Mouse (Mus musculus): ENCODE data around the gene Supt4a.

Supt4a gene

DNA sequence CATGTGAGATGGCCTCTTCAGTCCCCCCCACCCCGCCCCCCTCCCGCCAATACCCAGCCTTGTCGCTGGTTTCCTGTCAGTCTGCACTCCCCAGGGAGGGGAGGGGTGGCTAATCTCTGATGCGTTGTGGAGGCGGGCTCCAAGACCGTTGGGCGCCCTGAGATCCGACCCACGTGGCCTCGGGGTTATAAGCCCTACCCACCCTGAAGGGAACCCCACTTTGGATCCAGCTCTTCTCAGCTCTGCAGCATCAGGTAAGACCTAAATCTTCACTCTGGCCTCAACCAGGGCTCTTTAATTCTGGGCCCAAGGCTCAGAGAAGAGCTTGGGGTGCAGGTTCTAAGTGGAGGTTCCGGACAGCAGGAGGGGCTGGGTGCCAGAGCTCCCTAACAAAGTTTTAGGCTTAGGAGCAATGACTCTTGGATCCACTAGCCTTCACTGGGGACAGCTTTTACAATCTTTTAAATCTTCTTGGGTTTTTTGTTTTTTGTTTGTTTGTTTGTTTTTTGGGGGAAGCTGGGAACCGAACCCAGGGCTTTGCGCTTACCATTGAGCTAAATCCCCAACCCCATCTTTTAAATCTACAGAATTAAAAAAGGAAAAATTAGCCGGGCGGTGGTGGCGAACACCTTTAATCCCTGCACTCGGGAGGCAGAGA, 18.1 kb downstream of the Supt4a start:
- ChIA-PET CTCF (interaction anchor here in 2 of 4 experiments (0.7 kb wide), 3 partner anchors 18 to 496 kb away, joined by 3 to 8 read pairs (median 4); partner anchors contain the start of gene Supt4a (in 1 of the 2)), POLR2A (interaction anchor here (0.6 to 5.6 kb wide), 59 partner anchors 8 to 477 kb away, joined by 3 to 79 read pairs (median 4); partner anchors contain the start of genes Supt4a (in 4 of the 4), Mtmr4 (in 3 of the 4) and Srsf1 (in 1 of the 4))

DNA sequence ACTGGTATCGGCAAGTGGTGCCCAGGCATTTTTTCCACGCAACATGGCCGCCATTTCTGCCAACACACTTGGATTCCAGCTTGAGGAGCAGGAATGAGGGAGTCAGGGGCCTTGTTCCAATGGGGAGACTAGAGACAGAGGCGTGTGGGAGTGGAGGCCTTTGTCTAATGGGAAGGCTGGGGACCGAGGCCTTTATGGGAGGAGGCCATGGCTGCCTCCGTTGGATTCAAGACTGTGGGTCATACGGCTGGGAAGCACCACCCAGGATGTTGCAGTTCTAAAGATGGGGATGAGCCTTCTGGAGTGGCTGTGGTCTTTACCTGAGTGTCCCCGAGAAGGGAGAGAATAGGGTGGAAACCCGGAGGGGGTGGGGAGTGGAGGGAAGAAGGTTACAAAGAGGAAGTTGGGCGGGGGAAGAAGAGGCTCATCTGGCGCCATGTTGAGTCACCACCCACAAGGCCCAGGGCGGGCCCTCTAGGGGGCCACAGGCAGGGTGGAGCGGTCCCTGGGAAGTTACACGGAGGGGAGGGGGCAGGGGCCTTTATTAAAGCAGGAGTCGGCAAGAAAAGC, 19.0 kb downstream of the Supt4a start:
- POLR2A ChIA-PET, result interaction anchor here (0.6 to 5.6 kb wide), 38 partner anchors 7 to 397 kb away, joined by 3 to 79 read pairs (median 5); partner anchors contain the start of genes Supt4a (in 3 of the 4), Mtmr4 (in 1 of the 4) and Srsf1 (in 1 of the 4)
- CTCF ChIA-PET, result no interaction called here

DNA sequence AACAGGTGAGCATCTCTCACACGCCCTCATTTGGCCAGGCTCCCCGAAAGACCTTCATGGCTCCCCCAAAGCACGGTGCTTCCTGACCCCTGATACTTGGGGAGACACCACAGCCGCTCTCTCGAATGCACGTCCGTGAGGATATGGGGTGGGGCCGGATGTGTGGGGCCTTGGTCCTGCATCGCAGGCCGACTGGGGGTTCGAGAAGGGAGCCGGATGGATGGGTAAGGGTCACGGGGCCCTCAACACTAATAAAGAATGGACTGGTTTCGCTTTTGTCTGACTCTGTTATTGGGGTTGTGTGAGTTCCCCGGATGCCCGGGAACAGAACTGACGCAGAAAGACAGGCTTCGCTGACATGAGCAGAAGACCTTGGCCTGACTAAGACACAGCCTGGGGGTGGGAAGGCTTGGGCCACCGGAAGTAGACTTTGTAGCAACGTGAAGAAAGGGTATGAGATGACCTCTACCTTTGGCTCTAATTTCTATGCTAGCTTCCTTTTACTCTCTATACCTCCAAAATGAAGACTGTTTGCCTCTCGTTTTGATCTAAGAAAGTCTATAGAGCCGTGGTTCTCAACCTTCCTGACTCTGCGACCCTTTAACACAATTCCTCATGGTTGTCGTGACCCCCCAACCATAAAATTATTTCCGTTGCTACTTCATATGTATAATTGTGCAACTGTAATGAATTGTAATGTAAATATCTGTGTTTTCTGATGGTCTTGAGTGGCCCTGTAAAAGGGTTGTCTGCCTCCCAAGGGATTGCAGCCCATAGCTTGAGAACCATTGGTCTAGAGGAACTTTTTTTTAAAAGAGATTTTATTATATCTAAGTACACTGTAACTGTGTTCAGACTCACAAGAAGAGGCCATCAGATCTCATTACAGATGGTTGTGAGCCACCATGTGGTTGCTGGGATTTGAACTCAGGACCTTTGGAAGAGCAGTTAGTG, 19.9 kb downstream of the Supt4a start:
- POLR2A ChIA-PET, result interaction anchor here in 2 of 4 experiments (0.9 to 2.5 kb wide), 5 partner anchors 8 to 331 kb away, joined by 3 to 14 read pairs (median 4); partner anchors contain the start of gene Supt4a (in 1 of the 2)
- CTCF ChIA-PET, result no interaction called here

DNA sequence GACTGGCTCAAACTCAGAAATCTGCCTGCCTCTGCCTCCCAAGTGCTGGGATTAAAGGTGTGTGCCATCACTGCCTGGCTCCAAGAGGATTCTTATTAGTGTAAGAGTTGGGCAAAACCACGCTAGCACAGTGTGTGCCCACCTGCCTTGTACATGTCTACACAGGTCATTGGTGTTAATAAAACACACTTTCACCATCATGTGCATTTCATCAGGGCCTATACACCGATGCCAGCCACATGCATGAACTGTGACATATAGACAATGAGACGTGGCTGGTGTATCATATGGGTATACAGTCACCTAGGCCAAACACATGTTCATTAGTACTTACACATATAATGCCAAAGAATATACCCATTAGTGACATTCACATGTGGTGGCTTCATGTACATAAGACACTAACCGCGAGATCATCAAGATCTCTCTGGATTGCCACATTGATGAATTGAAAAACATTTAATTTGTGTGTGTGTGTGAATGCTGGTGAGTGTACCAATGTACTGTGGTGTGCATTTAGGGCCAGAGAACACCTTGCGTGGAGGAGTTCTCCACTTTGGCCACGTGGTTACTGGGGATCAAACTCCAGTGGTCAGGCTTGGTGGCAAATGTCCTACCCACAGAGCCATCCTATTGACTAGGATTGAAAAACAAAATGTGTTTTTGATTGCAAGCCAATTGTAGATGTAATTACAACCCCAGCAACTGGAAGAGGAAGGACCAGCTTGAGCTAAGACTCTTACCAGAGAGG, 21.0 kb downstream of the Supt4a start:
- CTCF ChIA-PET, result interaction anchor here in 2 of 4 experiments (0.6 to 1.4 kb wide), 3 partner anchors 38 to 638 kb away, joined by 3 read pairs; no protein-coding TSS in a partner anchor
- POLR2A ChIA-PET, result interaction anchor here in 2 of 4 experiments (0.5 to 9.6 kb wide), 14 partner anchors 9 to 1713 kb away, joined by 3 to 123 read pairs (median 7); partner anchors contain the start of gene Supt4a (in 2 of the 2)

DNA sequence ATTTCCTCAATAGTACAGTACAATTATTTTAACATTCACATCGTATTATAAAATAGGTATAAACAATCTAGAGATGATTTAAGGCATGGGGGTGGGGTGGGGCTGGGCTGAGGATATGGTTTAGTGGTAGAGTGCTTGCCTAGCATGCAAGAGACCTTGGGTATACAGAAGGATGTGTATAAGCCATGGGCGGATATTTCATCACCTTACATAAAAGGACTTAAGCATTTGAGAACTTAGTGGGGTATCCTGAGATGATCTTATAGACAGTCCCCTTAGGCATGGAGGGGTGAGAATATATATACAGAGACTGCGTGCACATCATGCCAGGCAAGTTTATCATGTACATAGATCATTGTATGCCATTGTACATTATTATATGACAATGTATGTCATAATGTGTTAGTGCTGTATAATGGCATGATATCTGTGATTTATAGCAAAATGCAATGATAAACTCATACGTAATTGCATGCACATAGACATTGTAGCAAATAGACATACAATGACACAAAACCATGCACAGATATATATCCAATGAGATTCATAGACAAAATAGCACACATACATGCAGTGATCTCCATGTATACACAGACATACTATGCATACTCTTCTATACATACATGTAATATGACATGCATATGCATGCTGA, 21.7 kb downstream of the Supt4a start:
- CTCF ChIA-PET, result interaction anchor here in 2 of 4 experiments (0.6 to 1.5 kb wide), 8 partner anchors 10 to 637 kb away, joined by 3 to 7 read pairs (median 3); no protein-coding TSS in a partner anchor

DNA sequence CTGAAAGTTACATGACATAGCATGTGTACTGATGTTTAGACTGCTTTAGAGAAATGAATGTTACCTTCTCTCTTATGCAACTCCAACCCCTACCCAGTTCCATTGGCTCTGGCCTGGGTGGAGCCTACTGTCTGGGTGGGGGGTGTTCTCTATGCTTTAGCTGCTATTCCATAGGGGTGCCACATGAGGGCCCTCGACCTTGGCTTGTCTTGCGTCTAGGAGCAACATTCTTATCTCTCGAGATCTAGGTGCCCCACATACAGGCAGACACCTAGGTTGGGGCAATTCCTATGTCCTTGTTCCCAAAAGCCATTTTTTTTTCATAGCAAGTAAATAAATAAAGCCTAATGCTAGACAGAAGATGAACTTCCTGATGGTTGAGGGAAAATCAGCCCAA, 22.3 kb downstream of the Supt4a start:
- ChIA-PET POLR2A (interaction anchor here (0.6 to 9.6 kb wide), 36 partner anchors 8 to 439 kb away, joined by 3 to 123 read pairs (median 5); partner anchors contain the start of genes Supt4a (in 2 of the 4), Mpo (in 1 of the 4), Mtmr4 (in 1 of the 4) and Rnf43 (in 1 of the 4)), CTCF (interaction anchor here in 2 of 4 experiments (0.6 to 1.5 kb wide), 8 partner anchors 10 to 191 kb away, joined by 3 to 7 read pairs (median 4); no protein-coding TSS in a partner anchor)

More for the DNA sequence above, 21.7 kb downstream of the Supt4a start:
- POLR2A ChIA-PET, result interaction anchor here (0.6 to 9.6 kb wide), 20 partner anchors 9 to 439 kb away, joined by 3 to 123 read pairs (median 7); partner anchors contain the start of genes Supt4a (in 2 of the 4), Mpo (in 1 of the 4) and Mtmr4 (in 1 of the 4)

DNA sequence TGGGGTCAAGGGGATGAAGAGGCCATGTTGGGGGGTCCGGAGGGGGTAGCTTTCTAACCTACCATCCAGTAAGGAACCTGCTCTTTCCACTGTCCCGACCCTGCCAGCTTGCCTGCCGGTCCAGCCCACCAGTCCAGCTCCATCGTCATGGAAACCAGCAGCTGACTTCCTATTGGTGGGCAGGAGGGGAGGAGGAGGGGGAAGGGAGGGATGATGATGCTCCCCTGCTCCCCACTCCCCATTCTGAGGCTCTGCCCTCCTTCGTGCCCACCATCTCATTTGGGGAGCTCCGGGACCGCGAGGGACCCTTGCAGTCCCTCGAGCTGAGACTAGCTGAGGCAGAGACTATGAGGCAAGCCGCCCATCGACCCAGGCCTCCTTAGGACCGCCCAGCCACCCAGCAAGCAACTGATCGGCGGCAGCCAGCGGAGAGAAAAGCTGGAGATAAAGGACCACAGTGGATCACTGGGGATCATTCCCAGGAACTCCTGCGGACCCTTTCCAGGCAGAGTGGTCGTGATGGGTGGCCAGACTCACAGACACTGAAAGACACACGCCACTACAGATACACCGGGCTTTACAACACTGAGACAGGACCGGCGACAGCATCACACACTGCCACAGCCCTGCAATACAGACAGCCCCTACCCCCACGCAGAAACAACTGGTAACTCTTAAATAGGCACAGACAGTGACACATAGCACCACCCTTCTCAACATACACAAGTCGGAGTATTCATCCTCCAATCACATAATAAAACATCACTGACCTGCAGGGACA, 23.1 kb downstream of the Supt4a start, which contains the start of gene Tspoap1:
Gene Tspoap1, plus strand, starts transcription at position 241 of the 781 bp plus-strand sequence.
- CTCF ChIA-PET, result interaction anchor here in 1 of 4 experiments (0.7 to 1.5 kb wide), 5 partner anchors 11 to 190 kb away, joined by 3 to 7 read pairs (median 3); no protein-coding TSS in a partner anchor
- POLR2A ChIA-PET, result interaction anchor here in 3 of 4 experiments (0.5 to 9.6 kb wide), 36 partner anchors 8 to 314 kb away, joined by 3 to 123 read pairs (median 5); partner anchors contain the start of genes Mtmr4 (in 2 of the 3), Supt4a (in 2 of the 3), Mks1 (in 1 of the 3) and Mpo (in 1 of the 3)

DNA sequence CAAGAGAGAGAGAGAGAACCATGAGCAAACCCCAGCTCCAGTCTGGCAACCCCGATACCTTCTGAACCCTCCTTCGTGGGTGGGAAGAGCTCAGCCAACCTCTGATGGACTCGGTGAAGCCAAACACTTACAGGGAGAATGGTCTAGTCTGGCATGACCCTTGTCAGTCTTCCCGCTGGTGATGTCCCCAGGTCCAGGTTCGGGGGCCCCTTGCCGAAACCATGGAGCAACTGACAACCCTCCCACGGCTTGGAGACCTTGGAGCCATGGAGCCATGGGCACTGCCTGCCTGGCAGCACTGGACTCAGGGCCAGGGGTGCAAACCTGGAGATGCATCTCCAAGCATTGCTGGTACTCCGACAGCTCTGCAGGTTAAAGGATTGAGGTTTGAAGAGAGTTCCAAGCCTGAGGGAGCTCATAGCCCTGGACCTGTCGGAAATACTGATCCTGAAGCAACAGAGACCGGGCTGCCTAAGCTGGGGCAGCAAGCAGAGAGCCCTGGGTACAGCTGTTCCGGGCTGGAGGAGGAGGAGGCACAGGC, 23.9 kb downstream of the Supt4a start:
- ChIA-PET POLR2A (interaction anchor here in 3 of 4 experiments (0.5 to 9.6 kb wide), 23 partner anchors 11 to 1649 kb away, joined by 3 to 123 read pairs (median 5); partner anchors contain the start of genes Mtmr4 (in 2 of the 3), Rnf43 (in 2 of the 3), Supt4a (in 2 of the 3) and Mks1 (in 1 of the 3)), CTCF (interaction anchor here in 2 of 4 experiments (0.5 to 0.7 kb wide), 2 partner anchors 170 kb away, joined by 3 read pairs; no protein-coding TSS in a partner anchor)

DNA sequence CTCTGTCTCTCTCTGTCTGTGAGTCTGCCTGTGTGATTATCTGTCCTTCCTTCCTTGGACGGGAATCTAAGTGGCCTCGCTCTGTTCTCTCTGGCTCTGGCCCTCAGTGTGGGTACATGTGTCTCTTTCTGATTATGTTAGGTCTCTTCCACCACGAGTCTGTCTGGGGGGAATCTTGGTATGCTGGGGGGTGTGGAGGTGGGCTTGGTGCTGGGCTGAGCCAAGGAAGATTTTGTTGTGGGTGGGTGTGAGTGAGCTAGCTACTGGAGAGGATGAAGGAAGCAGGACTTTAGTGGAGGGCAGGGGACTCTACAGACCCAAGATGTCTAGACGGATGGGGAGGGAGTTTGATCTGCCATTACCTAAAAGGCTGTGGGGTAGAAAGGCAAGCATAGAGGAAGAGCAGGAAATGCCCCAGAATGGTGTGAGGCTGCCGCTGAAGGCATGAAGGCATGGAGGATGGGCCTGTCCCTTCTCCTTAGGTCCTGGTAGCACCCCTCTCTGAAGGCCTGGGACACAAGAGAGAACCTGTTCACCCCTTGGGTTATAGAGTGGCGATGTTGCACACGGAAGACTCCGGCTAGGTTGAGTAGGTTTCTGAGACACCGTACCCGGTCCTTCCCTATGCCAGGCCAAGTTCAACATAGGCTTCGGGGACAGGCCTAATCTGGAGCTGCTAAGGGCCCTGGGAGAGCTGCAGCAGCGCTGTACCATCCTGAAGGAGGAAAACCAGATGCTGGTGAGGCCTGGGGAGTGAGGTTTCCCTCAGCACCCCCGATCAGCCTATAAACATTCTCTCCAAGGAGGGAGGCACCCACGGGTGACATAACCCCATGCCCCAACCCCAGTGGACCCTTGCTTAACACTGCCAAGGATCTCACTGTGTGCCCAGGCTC, 24.7 kb downstream of the Supt4a start:
- POLR2A ChIA-PET, result interaction anchor here in 2 of 4 experiments (0.7 to 9.6 kb wide), 12 partner anchors 8 to 167 kb away, joined by 3 to 123 read pairs (median 5); partner anchors contain the start of genes Supt4a (in 2 of the 2) and Rnf43 (in 1 of the 2)
- CTCF ChIA-PET, result no interaction called here

DNA sequence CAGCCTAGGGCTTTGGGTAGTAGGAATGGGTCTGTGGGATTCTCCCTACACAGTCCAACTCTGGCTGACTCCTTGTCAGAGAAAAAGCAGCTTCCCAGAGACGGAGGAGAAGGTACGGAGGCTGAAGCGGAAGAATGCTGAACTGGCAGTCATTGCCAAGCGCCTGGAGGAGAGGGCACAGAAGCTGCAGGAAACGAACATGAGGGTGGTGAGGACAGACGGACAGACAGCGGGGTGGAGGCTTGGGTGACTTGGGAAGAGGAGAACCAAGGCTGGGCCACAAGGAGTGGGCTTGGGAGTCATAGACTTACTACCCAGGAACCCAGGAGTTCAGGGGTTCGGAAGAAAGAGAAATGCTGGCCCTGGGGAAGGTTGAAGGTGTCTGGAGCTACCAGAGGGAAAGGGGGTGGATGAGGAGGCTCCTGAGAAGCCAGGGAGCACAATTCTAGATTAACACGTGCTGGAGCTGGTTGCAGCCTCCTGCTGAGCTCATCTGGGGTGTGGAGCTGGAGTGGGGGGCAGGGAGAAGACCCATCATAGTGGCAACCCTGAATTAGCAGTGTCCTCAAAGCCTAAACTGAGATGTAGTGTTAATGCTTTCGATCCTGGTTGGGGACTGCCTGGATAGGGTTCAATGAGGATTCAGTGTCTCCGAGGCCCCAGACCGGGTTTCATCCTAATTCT, 25.5 kb downstream of the Supt4a start:
- CTCF ChIA-PET, result interaction anchor here in 1 of 4 experiments (0.5 kb wide), 1 partner anchor 11 kb away, joined by 3 read pairs; no protein-coding TSS in a partner anchor
- POLR2A ChIA-PET, result interaction anchor here in 3 of 4 experiments (0.6 to 9.6 kb wide), 16 partner anchors 7 to 290 kb away, joined by 3 to 123 read pairs (median 4); partner anchors contain the start of gene Supt4a (in 2 of the 3)

DNA sequence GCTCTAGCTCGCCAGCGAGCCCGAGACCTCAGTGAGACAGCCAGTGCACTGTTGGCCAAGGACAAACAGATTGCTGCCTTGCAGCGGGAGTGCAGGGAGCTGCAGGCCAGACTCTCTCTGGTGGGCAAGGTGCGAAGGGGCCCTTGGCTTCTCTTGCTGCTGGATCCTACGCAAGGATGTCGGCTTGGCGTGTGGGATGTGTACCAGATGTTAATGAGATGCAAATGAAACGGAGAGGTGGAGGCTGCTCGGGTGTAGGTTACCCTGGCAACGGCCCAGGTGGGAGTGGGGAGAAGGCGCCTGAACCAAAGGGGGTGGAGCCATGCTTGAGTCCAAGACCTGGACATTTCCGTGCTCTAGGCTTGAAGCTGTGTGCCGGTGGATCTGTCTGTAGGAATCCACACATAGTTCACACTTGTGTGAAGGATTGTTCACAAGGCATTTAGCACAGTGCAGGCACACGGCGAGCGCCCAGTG, 26.2 kb downstream of the Supt4a start:
- CTCF ChIA-PET, result interaction anchor here in 2 of 4 experiments (0.5 to 0.7 kb wide), 2 partner anchors 10 to 96 kb away, joined by 3 read pairs; no protein-coding TSS in a partner anchor
- POLR2A ChIA-PET, result interaction anchor here in 3 of 4 experiments (0.6 to 9.6 kb wide), 16 partner anchors 8 to 289 kb away, joined by 3 to 123 read pairs (median 5); partner anchors contain the start of genes Supt4a (in 2 of the 3) and Rnf43 (in 1 of the 3)

DNA sequence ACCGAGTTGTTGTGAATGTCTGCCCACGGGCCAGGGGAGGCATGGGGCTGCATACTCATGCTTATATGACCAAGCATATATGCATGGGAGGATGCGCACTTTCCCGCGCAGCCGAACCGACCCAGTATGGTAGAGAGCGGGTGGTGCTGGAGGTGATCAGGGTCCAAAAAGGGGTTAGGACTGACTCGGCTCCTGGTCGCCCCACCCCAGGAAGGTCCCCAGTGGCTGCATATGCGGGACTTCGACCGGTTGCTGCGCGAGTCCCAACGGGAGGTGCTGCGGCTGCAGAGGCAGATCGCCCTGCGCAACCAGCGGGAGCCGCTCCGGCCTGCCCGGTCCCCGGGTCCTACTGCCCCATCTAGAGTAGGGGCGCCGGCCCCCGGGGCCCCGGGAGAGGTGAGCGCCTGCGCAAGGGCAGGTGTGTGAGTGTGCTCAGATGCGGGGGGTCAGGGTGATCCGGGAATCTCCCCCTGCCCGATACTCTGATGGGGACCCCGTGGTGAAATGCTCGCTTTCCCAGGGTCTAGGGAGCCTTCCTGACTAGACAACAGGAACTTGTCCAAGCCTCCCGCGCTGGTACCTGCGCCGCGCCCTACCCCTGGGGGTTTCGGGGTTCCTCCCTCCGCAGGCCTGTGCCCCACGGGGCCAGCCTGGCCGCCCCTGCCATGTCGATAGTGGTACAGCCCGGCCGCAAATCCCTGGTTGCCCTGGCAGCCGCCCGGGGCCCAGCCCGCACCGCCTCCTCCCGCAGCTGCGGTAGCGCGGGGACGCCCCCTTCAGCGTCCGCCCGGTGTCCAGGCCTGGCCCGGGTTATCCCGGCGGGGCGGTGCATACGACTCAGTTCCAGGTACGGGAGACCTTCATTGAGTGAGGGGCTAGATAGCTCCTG, 26.9 kb downstream of the Supt4a start:
- CTCF ChIA-PET, result interaction anchor here in 1 of 4 experiments (0.7 to 1.1 kb wide), 2 partner anchors 97 to 169 kb away, joined by 3 read pairs; no protein-coding TSS in a partner anchor
- POLR2A ChIA-PET, result interaction anchor here in 3 of 4 experiments (0.7 to 9.6 kb wide), 24 partner anchors 8 to 173 kb away, joined by 3 to 123 read pairs (median 5); partner anchors contain the start of genes Supt4a (in 2 of the 3) and Rnf43 (in 1 of the 3)

Measured in embryonic stem cell, embryonic (primary cell).